Mouse (Mus musculus) erythroid progenitor cell, adult 5-6 weeks (primary cell): Measurements from ENCODE around the gene Tdgf1. TPM values are rescaled to one million over a fixed set of nuclear protein-coding genes. Genes with fewer than 3 reads are reported as not detected.

ENCODE experiments used
- ATAC-seq: replicated peaks from 2 replicates; pipeline ENCODE4 v1.8.0; 2016; ENCODE audit warnings: moderate number of reproducible peaks, mild to moderate bottlenecking, moderate TSS enrichment, inconsistent platforms; ENCODE audit not compliant: poor library complexity, low FRiP score, severe bottlenecking
- total RNA-seq, 2 experiments: library from RNA; stranded (forward) in 1 of 2; stranded (reverse) in 1 of 2; fragments of 150-400 nt in 1 of 2; fragments of 186-747, 209-891 nt in 1 of 2; gene quantifications; 2 replicates each; pipeline versions ENCODE4 v1.2.3 to v1.2.4; 2015 to 2017; ENCODE audit warnings: low replicate concordance in 2 of 2

Tdgf1 gene
- total RNA-seq, 2 experiments from 2014 or later: not detected

DNA sequence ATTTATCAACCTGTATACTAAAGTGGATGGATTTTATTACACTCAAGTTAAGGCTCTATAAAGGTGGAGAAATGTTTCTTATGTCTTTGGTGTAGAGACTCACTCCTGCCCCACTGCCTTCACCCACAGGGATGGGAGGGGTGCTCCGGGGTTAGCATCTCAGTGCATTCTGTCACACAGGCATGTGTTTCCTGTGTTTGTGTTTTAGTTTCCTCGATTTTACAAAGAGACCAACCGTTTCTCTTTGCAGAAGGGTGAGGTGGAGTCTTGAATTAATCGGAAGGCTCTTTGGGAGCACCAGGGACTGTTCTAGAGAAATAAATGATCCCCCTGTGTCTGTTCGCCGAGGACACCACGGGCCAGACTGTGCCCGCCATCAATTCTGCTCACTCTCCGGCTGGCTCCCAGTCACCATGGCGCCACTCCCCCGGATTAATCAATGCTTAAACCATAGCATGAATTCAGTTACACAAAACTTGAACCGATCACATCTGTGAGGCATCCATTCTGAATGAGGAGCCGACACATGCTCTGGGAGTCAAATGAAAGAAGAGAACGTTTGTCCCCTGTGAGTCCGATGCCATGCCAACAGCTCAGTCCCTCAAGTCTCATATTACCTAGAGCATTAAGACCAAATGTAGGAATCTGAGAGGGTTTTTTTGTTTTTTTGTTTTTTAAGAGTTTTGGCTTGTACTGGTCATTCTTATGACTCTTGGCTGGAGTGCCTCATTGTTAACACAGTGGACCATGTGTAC, 25.1 kb downstream of the Tdgf1 start:
- ATAC-seq: no peak

DNA sequence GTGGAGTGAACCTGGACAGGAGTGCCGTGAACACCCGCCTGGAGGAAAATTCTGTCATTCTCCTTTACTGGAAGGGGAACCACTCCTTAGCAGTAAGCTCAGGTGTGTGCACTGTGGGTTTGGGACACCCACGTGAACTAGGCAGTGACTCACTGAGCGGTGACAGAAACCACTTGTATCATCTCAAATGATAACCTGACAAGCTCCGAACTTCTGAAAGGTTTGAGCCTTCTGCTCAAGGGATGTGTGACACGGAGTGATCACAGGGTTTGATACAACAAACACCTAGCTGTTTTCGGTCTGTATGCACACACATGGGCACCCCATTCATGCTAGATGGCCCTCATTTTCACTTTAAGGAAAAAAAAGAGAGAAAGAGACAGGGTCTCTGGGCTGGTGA, 29.2 kb downstream of the Tdgf1 start, which contains the start of gene Fam240a:
Fam240a (minus strand) TSS at position 76 of the 400 bp plus-strand sequence.
- ATAC-seq: no peak

DNA sequence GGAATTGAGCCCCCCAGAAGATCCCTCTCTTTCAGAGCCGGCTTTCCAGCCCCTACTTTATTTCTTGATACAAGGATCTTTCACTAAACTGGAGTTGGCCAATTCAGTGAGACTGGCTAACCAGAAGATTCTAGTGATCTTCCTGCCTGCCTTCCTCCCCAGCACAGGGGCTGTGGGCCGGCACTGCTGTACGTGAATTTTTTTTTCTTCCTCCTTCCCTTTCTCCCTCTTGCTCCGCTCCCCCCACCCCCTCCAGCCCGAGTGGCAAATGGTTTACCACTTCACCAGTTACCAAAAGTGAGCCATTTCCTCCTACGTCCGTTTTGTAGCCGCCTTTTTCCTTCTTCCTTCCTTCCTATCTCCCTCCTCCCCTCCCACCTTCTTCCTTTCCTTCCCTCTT, 30.5 kb downstream of the Tdgf1 start:
- no peak for ATAC-seq

DNA sequence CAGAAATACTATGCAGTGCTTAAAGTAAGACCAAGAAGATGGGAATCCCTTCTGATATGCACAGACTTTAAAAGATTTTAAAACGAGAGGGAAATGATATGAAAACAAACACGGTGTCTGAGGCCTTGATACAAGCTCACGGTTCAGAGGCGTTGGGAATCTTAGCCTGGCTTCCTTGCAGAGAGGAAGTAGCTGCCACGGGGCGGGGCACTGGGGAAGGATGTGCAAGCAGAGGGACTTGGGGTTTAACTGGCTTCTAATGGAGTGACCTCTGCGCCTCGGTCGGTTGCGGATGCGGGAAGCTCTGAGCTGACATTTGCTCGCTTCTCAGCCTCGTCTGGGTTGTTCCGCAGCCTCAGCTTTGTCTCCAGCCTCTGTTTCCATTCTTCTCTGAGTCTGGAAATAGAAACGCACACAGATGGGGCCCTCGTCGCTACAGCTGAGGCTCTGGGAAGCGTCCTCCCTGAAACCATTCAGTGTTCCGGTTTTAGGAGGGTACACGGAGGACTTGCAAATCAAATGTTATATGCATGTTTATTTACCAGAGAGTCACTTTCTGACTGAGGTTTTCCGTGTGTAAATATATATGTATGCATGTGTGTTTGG, 31.2 kb downstream of the Tdgf1 start:
- ATAC-seq: no peak

DNA sequence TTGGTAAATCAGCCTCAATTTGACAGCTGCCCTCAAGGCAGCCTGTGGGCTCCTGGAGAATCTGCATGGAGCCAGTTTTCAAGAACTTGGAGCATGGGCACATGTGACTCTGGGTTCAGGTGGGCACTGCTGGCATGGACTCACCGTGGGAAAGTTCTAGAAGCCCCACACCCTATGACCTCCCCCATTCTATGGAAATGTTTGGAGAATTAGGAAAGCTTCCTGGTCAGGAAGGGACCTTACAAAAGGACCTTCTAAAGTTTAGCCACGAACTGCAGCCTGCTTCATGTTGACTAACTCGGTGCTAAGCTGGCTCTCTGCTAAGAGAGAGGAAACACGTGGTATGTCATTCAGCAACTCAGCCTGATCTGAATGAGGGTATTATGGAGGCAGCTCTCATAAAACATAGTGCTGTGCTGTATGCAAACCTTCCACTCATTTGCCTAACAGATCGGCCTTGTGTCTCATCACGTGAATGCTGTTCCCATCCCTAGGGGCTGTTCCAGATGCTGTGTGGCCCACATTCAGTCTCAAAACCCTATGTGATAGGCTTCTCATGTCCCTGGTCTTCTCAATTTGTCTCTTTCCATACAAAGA, 36.5 kb downstream of the Tdgf1 start:
- ATAC-seq: no peak

DNA sequence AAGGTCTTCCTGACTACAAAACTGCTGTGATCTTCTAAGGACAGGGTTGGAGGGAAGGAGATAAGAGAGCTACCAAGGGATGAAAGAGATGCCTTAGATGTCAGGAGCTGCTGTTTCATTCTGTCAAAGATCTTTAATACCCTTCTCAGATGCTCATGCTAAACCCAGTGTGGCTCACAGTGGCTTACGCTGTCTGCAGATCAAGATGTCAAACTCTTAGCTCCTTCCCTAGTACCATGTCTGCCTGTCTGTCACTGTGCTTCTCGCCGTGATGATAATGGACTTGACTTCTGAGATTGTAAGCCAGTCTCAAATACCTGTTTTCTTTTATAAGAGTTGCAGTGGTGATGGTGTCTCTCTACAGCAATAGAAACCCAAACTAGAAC, 37.3 kb downstream of the Tdgf1 start:
- no peak for ATAC-seq

GRCm38 (mm10) chr9:110907838-110908630, 37.9 kb downstream of the Tdgf1 start:
- no peak for ATAC-seq

GRCm38 (mm10) chr9:110907201-110907837, 38.6 kb downstream of the Tdgf1 start:
- no peak for ATAC-seq

GRCm38 (mm10) chr9:110902271-110902670, 43.7 kb downstream of the Tdgf1 start:
- ATAC-seq: no peak

- no peak for ATAC-seq
These were observed 44.8 kb downstream of the Tdgf1 start for GRCm38 (mm10) chr9:110901204-110901603.

- no peak for ATAC-seq
These were observed 46.4 kb downstream of the Tdgf1 start for GRCm38 (mm10) chr9:110899451-110900008.

DNA sequence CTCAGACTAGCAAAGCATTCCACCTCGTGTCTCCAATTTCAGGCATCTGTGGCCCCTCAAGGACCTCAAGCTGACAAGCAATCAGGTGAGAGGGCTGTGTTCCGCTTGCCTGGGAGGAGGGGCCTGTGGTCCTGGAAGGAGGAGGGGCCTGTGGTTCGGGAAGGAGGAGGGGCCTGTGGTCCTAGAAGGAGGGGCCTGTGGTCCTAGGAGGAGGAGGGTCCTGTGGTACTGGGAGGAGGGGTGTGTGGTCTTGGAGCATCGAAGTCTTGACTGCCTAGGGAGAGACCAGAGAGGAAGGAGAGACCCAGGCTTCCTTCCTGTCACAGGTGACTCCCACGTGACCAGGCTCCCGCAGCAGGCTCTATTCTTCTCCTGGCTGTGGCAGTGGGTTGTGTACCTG, 49.4 kb downstream of the Tdgf1 start:
- ATAC-seq: no peak

- no peak for ATAC-seq
These were observed 50.0 kb downstream of the Tdgf1 start for GRCm38 (mm10) chr9:110895994-110896393.

DNA sequence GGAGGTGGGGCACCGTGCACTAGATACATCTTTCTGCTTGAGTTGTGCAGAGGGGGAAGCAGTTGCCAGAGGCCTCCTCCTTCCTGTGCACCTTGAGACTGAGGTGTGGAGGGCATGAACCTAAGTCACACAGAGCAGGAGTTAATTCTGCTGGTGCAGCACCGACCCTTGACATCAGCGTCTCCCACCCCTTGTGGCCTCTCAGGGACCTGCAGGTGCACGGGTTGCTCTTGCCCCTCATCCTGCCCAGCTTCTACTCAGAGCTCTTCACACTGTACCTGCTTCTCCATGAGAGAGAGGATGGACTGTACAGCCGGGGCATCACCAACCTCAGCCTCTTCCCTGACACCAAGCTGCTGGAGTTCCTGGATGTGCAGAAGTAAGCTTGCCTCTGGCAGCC, 50.5 kb downstream of the Tdgf1 start:
- no peak for ATAC-seq

- ATAC-seq: no peak
These were observed 52.5 kb downstream of the Tdgf1 start for GRCm38 (mm10) chr9:110893429-110893828.

DNA sequence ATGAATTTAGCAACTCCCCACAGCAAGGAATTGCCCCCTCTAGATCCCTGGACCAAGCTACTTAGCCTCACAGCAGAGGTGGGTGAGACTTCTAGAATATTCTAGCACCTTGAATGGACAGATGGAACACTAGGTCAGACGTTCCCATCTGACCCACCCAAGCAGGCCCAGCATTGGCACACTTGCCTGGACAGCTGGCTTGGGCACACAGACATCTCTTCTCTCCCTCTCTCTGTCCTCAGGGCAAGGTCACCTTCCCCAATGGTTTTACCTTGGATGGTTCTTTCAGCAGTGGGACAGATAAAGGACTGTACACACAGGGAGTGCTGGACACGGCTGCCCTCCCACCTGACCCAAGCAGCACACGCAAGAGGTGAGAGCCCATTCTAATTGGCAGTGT, 53.4 kb downstream of the Tdgf1 start:
- ATAC-seq: no peak

DNA sequence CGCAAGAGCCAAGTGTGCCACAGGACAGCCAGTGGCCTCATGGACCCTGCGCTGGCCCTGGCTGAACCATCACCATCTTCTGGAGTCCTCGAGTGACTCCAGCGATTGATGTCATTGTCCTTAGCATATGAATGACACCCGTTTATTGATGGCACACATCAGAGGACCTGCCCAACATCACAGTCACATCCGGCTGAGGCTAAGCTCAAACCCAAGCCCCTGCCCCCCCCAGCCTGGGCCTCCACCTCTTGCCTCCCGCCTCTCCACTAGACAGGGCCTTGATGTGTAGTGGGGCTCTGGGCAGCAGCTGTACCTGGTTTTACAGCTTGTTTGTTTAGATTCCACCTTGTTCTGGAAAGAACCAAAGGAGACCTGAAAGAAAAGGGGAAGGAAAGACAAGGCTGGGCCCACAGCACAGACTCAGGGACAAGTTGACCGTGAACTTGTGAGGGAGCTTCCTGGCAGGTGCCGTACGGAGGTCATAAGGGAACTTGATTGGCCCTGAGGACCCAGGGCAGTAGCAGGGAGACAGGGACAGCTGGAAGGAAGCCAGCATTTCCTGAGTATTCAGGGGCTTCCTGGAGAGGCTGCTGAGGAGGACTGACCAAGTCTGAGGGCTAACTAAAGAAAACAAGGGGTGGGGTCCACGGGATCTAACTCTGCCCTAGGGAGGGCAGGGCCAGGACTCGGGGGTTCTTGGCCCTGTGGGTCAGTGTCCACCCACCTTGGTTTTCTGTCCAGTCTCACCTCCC, 54.7 kb downstream of the Tdgf1 start:
- no peak for ATAC-seq

DNA sequence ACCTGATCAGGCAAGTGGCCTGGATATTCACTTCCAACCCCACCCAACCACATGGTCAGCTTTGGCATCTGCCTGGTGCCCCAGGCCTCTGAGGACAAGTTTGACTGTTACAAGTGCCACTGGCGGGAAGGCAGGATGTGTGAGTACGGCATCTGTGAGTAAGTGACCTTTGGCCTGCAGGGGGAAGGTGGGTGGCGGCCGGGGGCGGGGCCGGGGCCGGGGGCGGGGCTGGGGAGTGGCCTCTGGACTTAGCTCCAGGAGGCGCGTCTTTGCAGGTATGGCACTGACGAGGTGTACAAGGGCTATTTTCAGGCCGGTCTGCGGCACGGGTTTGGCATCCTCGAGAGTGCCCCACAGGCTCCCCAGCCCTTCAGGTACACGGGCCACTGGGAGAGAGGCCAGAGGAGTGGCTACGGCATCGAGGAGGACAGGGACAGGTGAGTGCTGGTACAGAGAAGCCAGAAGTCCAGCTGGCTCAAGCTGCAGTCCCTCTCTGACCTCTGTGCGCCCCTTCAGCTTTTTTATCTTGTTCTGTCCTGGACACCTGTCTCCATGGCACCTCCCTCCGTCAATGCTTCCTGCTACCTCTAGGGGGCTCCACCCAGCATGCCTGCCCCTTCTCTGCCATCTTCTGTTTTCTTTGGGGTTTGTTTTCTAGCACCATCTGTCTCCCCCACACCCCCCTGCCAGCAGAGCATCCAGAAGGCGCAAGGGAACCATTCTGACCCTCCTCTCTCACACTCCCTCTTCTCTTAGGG, 55.8 kb downstream of the Tdgf1 start:
- ATAC-seq: no peak
